Comparison of ENCODE assay signal across 21 mouse cellular contexts in the genomic region with DNA sequence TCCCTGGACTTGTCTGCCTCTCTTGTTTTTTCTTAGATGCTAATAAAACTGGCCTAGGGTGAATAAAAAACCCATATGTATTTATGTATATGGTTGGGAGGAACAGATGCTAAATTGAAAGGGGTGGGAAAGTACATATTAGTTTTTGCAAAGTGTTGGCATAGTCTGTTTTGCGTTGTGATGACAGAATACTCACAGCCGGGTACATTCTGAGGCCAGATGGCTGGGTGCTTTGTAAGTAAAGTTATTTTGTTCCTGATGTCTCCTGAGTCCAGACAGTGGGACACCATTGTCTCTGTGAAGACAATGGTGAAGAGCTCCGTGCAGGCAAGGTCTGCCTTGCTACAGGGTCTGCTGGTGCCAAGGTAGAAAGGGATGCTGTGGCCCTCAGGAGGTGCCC. TPM values are rescaled to one million over a fixed set of nuclear protein-coding genes. Genes with fewer than 3 reads are reported as not detected.
"Had no signal": no experiment of that assay in that cellular context is flagged by ENCODE, and none has a peak within 500 bp of the region (broad histone marks: within the 10 kb centered on the region; RNA-seq: fewer than 3 reads in every experiment).

No protein-coding gene starts in this region.

- H3K27ac ChIP-seq: kidney, postnatal 0 days; left cerebral cortex, adult 2 months; limb, embryonic 13.5 days; liver, embryonic 14.5 days; midbrain, embryonic 15.5 days; neural tube, embryonic 12.5 days had no signal

- H3K9ac ChIP-seq: limb, embryonic 13.5 days; liver, embryonic 14.5 days; midbrain, embryonic 15.5 days; neural tube, embryonic 12.5 days had no signal

- ATAC-seq: intestine, postnatal 0 days; midbrain, embryonic 15.5 days had no signal

- H3K9me3 ChIP-seq: limb, embryonic 13.5 days; midbrain, embryonic 15.5 days; neural tube, embryonic 12.5 days had no signal

- DNase-seq: kidney, adult 9 months; kidney, postnatal 36 days; left cerebral cortex, postnatal 4 days; lung, adult 18-20 months; lung, postnatal 36 days; retina, postnatal 1 day had no signal

- H3K27me3 ChIP-seq: limb, embryonic 13.5 days; midbrain, embryonic 15.5 days; neural tube, embryonic 12.5 days had no signal

- H3K4me3 ChIP-seq: left cerebral cortex, adult 2 months; limb, embryonic 13.5 days; midbrain, embryonic 15.5 days; neural tube, embryonic 12.5 days had no signal

- H3K4me2 ChIP-seq: limb, embryonic 13.5 days; midbrain, embryonic 15.5 days; neural tube, embryonic 12.5 days had no signal

RNA-seq across cellular contexts. Expression of a gene that starts 32.6 kb away (rescaled TPM):
- total RNA-seq: layer of hippocampus, postnatal 14 days; left cerebral cortex, adult 2 months; left cerebral cortex, postnatal 4 days; liver, adult 2 months; megakaryocyte progenitor cell, adult 5-6 weeks; monocyte, adult 5-6 weeks; neutrophil, adult 5-6 weeks had no signal
- polyA plus RNA-seq: intestine, postnatal 0 days; liver, adult 2 months had no signal

RNA-seq across cellular contexts. Expression of a gene that starts 35.3 kb away (rescaled TPM):
- total RNA-seq: layer of hippocampus, postnatal 14 days; left cerebral cortex, adult 2 months; left cerebral cortex, postnatal 4 days; liver, adult 2 months; megakaryocyte progenitor cell, adult 5-6 weeks; monocyte, adult 5-6 weeks; neutrophil, adult 5-6 weeks had no signal
- polyA plus RNA-seq: intestine, postnatal 0 days; kidney, postnatal 0 days; limb, embryonic 13.5 days; liver, adult 2 months; liver, embryonic 14.5 days; lung, embryonic 16.5 days; midbrain, embryonic 15.5 days; neural tube, embryonic 12.5 days; small intestine, adult 2 months; stomach, embryonic 16.5 days had no signal
